Mouse (Mus musculus) liver, embryonic 12.5 days (tissue): ENCODE measurements around the gene Ppil4. TPM values are rescaled to one million over a fixed set of nuclear protein-coding genes. Genes with fewer than 3 reads are reported as not detected.
"Not testable (repeated sequence)": the region's sequence is repeated elsewhere in the genome, so short reads cannot be mapped to it uniquely, and the experiment has no call there.

ENCODE experiments used
- ATAC-seq: fragments of 200-750 bp; cut with Nextera tagmentation; 2 replicates; pipeline ENCODE4 v1.8.0; 2017; ENCODE audit warnings: moderate number of reproducible peaks, mild to moderate bottlenecking, moderate library complexity
- H3K27ac ChIP-seq: fragments of 300-500 bp; sonication (generic); 2 replicates; pipeline ENCODE4 v1.5.1; 2016; ENCODE audit warnings: mild to moderate bottlenecking
- H3K27me3 ChIP-seq: fragments of 300-500 bp; sonication (generic); replicated peaks from 2 replicates; pipeline ENCODE4 v1.6.1; 2016; ENCODE audit warnings: mild to moderate bottlenecking, moderate library complexity
- H3K36me3 ChIP-seq: fragments of 300-500 bp; sonication (generic); 2 replicates; pipeline ENCODE4 v1.6.1; 2016; ENCODE audit warnings: mild to moderate bottlenecking, moderate library complexity
- H3K4me1 ChIP-seq: fragments of 300-500 bp; sonication (generic); 2 replicates; pipeline ENCODE4 v1.6.1; 2016
- H3K4me2 ChIP-seq: fragments of 300-500 bp; sonication (generic); 2 replicates; pipeline ENCODE4 v1.6.1; 2016; ENCODE audit warnings: mild to moderate bottlenecking, moderate library complexity
- H3K4me3 ChIP-seq: fragments of 300-500 bp; sonication (generic); 2 replicates; pipeline ENCODE4 v1.5.1; 2016; ENCODE audit warnings: mild to moderate bottlenecking, moderate library complexity
- H3K9ac ChIP-seq: fragments of 300-500 bp; sonication (generic); 2 replicates; pipeline ENCODE4 v1.6.1; 2016; ENCODE audit warnings: mild to moderate bottlenecking, moderate library complexity
- H3K9me3 ChIP-seq: fragments of 300-500 bp; sonication (generic); replicated peaks from 2 replicates; pipeline ENCODE4 v1.6.1; 2016; ENCODE audit warnings: mild to moderate bottlenecking, moderate library complexity
- WGBS: fragments of 180-500 bp; shearing (Covaris S2); methylation state at CpG from one replicate; pipeline ENCODE4 v1.1.7; 2016; ENCODE audit not compliant: insufficient replicate concordance; 5-methylcytosine and 5-hydroxymethylcytosine counted together
- polyA plus RNA-seq: library from polyadenylated mRNA; unstranded; fragments of >200 nt; fragmentation: Nextera tagmentation; extraction: Ambion mirVana; gene quantifications from 2 replicates; pipeline ENCODE4 v1.2.1, GENCODE M21; 2016

The Ppil4 gene
- 34.6 and 35.1 TPM in 2 replicates for polyA plus RNA-seq

DNA sequence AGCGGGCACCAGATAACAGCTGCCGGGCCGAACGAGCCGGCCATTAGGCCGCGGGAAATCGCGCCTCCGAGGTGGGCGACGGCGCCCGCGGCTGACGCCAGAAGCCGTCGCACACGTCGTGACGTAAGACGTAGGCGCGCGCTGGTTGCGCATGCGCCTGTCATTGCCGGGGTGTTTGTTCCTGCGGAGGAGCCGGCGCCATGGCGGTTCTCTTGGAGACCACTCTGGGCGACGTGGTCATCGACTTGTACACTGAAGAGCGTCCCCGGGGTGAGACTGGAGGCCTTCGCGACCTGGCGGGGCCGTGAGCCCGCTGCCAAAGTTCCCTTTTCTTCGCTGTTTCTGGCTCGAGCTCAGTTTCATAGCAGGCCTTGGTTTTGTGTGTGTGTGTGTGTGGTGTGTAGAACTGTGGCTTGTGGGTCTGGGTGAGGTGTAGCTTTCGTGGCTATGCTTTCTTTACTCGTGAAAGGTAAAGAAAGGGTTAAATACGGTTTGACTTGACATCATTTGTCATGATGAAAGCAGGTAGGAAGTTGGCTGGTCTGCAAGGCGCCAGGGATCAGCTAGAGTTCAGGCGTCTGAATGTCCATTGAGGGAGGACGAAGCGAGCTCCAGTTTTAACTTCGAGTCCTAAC is at the start of gene Ppil4, which contains the start of gene Ginm1:
TSS of gene Ppil4 (plus strand) at position 141 of the 635 bp plus-strand sequence.
TSS of gene Ginm1 (minus strand) at position 74 of the 635 bp plus-strand sequence.
- Histone ChIP-seq H3K27ac (peak within 1 kb of the TSS; percentile 79), H3K36me3 (peaks cover 50% of the 10 kb centered on the region), H3K9ac (peak within 1 kb of the TSS; percentile 90), H3K9me3 (no peaks in the 10 kb centered on the region), H3K4me1 (peaks cover 31% of the 10 kb centered on the region), H3K27me3 (no peaks in the 10 kb centered on the region), H3K4me2 (peak within 1 kb of the TSS; percentile 89), H3K4me3 (peak within 1 kb of the TSS; percentile 97)
- peak; percentile 92 for ATAC-seq
- under 1% methylated on average over 52 of the region's 52 CpGs for WGBS

DNA sequence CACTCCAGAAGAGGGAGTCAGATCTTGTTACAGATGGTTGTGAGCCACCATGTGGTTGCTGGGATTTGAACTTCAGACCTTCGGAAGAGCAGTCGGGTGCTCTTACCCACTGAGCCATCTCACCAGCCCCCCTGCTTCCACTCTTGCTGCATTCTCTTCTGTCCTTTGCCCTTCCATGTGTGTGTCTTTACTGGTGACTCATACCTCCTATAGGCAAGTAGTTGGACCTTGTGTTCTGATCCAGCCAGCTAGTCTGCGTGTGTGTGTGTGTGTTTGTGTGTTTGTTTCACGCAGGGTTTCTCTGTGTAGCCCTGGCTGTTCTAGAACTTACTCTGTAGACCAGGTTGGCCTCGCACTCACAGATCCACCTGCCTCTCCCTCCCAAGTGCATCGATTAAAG is 47.2 kb upstream of the Ppil4 start:
- WGBS = 86% methylated on average over 6 of the region's 6 CpGs
- ATAC-seq = not testable (repeated sequence)

DNA sequence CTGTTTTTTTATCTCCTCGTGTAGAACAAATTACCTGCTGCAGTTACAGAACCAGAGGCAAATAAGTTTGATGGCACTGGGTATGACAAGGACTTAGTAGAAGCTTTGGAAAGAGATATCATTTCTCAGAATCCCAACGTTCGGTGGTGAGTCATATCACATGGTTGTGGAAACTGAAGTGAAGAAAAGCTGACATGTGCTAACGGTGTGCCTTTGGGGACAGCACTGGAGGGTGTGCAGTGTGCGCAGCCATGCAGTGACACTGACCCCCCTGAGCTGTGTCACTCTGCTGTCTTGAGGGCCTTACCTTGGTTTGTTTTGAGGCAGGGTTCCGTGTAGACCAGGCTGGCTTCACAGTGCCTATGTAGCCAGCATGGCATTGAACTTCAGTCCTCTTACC is 43.9 kb upstream of the Ppil4 start:
- WGBS = 60% methylated on average over 6 of the region's 6 CpGs
- no peak for ATAC-seq
- Histone ChIP-seq H3K36me3 (peaks cover 70% of the 10 kb centered on the region), H3K27ac (no peak overlapping the region), H3K9me3 (no peaks in the 10 kb centered on the region), H3K4me1 (peaks cover 4% of the 10 kb centered on the region; the same call in 1 of the 2 replicates), H3K9ac (no peak overlapping the region), H3K4me2 (no peak overlapping the region), H3K27me3 (no peaks in the 10 kb centered on the region), H3K4me3 (no peak overlapping the region)

More for the DNA sequence above, 47.2 kb upstream of the Ppil4 start:
- H3K9me3 ChIP-seq, H3K27ac ChIP-seq, H3K9ac ChIP-seq, H3K4me3 ChIP-seq, H3K4me2 ChIP-seq, H3K4me1 ChIP-seq, H3K27me3 ChIP-seq: not testable (repeated sequence)
- H3K36me3 ChIP-seq = peaks cover 74% of the 10 kb centered on the region

DNA sequence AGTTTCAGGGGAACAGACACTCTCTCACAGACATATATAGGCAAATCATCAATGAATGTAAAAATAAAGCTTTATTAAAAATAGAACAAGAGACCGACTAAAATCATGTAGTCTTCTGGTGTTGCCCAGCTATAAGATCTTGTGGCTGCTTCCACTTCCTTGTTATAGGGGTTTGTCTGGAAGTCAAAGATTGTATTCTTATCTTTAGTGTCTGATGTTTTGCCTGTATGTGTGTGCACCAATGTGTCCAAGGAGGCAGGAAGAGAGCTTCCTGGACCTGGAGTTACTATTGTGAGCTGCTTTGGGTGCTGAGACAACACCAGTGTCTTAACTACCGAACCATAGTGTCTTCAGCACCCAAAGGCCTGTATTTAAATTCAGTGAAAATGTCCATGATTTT is 35.1 kb upstream of the Ppil4 start:
- H3K4me2 ChIP-seq = no peak overlapping the region
- WGBS = 37% methylated on average over 2 of the region's 2 CpGs
- H3K27me3 ChIP-seq = no peaks in the 10 kb centered on the region
- no peak overlapping the region for H3K4me3 ChIP-seq
- H3K9me3 ChIP-seq = no peaks in the 10 kb centered on the region
- peaks cover 15% of the 10 kb centered on the region for H3K4me1 ChIP-seq
- H3K9ac ChIP-seq = 0 out of 2 replicates have a peak overlapping the region, but pooled peaks have one; percentile 27
- 0 out of 2 replicates have a peak overlapping the region, but pooled peaks have one; percentile 25 for H3K27ac ChIP-seq
- peaks cover 81% of the 10 kb centered on the region for H3K36me3 ChIP-seq
- ATAC-seq = peak; percentile 49; the same call in 1 of the 2 replicates

DNA sequence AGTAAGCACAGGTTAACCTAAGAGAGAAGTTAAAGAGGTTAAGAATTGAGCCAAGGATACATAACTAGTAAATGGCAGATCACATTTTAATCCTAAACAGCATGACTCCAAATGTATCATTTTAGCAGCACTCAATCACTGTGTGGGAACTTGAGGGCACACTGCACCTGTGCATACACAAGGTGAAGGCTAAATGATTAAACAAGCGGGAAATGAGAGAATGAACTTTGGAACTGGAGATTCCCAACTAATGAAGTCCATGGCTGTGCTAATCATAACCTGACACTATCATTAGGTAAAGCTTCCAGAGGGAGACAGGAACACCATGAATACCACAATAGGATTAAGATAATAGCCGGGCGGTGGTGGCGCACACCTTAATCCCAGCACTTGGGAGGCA is 20.3 kb upstream of the Ppil4 start:
- no peak for ATAC-seq
- Histone ChIP-seq H3K4me2 (no peak overlapping the region), H3K9me3 (no peaks in the 10 kb centered on the region), H3K4me1 (no peaks in the 10 kb centered on the region), H3K36me3 (peaks cover 84% of the 10 kb centered on the region), H3K9ac (no peak overlapping the region), H3K4me3 (no peak overlapping the region), H3K27me3 (no peaks in the 10 kb centered on the region), H3K27ac (no peak overlapping the region)
- 87% methylated on average over 4 of the region's 4 CpGs for WGBS

DNA sequence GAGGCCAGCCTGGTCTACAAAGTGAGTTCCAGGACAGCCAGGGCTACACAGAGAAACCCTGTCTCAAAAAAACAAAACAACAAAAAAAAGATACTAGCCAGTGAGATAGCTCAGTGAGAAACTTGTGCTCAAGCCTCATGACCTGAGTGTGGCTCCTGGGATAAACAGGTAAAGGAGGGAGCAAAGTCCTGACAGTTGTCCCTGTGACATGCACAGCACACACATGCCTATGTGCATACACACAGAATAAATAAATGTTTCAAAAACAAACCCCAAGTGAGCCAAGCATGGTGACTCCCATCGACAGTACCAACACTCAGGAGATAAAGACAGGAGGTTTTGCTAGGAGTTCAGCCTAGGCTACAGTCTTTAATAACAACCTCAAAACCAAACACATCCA is 19.9 kb upstream of the Ppil4 start:
- H3K4me1 ChIP-seq = no peaks in the 10 kb centered on the region
- H3K27ac ChIP-seq = no peak overlapping the region
- H3K27me3 ChIP-seq = no peaks in the 10 kb centered on the region
- peaks cover 81% of the 10 kb centered on the region for H3K36me3 ChIP-seq
- no peak overlapping the region for H3K9ac ChIP-seq
- no peak for ATAC-seq
- no peak overlapping the region for H3K4me2 ChIP-seq
- no peaks in the 10 kb centered on the region for H3K9me3 ChIP-seq
- no peak overlapping the region for H3K4me3 ChIP-seq
- WGBS = 79% methylated on average over 1 of the region's 1 CpGs

DNA sequence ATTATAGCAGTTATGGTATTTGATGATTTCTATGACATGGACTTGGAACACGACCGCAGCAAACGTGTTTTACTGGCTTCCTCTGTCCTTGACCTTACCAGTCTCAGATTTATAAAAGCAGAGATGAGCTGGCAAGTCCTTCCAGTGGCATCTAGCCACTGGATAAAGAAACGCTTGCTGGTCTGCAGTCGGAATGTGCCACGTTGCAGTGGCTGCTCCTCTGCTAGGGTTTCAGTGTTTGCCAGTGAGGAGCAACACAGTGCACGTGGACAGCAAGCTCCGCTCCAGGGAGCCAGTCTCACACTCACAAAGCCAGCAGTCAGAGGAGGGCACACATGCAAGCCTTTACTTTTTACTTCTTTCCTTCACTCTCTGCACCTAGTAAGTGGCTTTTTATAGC is 17.3 kb upstream of the Ppil4 start:
- Histone ChIP-seq H3K9me3 (no peaks in the 10 kb centered on the region), H3K27ac (no peak overlapping the region), H3K4me3 (no peak overlapping the region), H3K27me3 (no peaks in the 10 kb centered on the region), H3K9ac (no peak overlapping the region), H3K4me1 (peaks cover 8% of the 10 kb centered on the region), H3K4me2 (no peak overlapping the region), H3K36me3 (peaks cover 62% of the 10 kb centered on the region)
- WGBS = 84% methylated on average over 8 of the region's 8 CpGs
- no peak for ATAC-seq

DNA sequence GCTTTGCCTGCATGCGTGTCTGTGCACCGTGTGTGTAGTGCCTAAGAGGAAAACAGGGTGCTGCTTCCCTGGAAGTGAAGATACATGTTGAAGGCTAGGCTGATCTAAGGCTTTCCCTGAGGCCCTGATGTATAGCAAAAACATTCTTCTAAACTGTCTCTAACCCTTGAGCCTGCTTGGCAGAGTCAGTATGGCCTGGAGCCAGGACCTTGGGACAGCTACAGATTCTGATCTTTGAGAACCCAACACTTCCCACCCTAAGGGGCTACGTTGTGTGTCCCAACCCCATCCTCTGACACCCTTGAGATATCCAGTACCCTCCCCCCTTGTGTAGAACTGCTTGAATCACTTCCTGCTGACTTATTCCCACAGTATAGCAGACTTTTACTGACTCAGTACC is 14.3 kb upstream of the Ppil4 start:
- ATAC-seq = no peak
- Histone ChIP-seq H3K27me3 (no peaks in the 10 kb centered on the region), H3K36me3 (peaks cover 32% of the 10 kb centered on the region), H3K4me1 (peaks cover 15% of the 10 kb centered on the region), H3K9ac (no peak overlapping the region), H3K4me2 (no peak overlapping the region), H3K27ac (no peak overlapping the region), H3K9me3 (no peaks in the 10 kb centered on the region), H3K4me3 (no peak overlapping the region)
- 87% methylated on average over 3 of the region's 3 CpGs for WGBS

DNA sequence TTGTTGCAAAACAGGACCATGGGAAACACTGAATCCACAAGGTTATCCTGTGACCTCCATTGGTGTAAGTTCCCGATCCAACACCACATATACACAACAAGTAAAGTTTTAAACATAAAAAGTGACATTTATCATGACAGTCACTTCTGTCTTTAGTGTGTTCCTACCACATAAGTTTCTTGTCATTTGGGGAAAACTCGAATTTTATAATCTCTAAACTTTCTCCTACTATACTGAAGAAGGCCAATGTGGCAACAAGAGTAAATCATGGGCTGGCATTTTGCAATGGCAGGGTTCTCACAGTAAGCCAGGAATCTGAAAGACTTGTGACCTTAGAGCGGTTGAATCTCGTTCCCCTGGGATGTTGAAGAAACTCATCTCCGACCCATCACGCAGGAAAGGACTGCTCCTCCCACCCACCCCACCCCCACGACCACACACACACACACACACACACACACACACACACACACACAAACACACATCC is 12.9 kb upstream of the Ppil4 start:
- Histone ChIP-seq H3K4me3 (peak overlapping the region; percentile 98), H3K27ac (peak overlapping the region; percentile 76; the same call in 1 of the 2 replicates), H3K27me3 (no peaks in the 10 kb centered on the region)

DNA sequence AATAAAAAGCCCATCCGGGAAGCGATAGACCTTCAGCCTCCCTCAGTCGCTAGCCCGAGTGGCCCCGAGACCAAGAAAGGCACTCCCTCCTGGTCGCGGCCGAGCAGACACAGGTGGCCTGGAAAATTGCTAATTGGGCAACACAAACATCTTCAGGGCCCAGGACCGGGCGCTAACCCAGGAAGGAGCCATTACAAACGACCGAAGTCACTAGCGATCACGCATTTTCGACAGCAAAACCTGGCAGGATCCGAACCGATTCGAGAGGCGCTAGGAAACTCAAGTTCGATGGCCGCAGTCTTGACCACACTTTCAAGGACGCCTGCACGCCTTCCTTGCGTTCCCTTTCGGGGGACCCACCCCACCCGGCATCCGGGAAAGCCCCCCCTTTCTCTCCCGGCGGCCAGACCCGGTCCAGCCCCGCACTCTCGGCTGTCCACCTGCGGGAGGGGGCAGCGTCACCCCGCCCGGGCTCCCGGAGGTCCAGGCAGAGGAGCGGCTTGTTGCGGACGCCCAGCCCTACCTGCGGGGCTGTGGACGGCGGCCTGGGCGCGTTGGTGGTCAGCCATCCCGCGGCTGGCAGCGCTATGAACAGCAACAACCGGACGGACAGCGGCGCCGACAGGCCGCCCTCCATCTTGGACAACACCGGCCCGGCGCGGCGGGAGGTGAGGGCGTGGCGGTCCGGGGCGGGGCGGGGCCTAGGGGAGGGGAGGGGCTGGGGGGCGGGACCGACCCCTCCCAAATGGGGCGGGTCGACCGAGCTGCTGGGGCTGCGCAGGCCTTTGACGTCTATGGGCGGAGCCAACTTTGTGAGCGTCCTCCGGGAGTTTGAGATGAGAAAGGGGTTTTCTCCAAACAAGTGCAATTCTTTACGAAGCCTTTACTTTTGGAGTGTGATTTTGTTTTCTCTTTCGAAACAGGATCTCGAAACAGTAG is 12.2 kb upstream of the Ppil4 start:
- WGBS = under 1% methylated on average over 54 of the region's 77 CpGs
- peak overlapping the region; percentile 98 for H3K4me3 ChIP-seq

More for the DNA sequence above, 12.9 kb upstream of the Ppil4 start:
- H3K4me2 ChIP-seq = peak overlapping the region; percentile 85
- H3K4me1 ChIP-seq = peaks cover 15% of the 10 kb centered on the region
- peaks cover 21% of the 10 kb centered on the region for H3K36me3 ChIP-seq
- peak overlapping the region; percentile 95 for H3K9ac ChIP-seq
- no peaks in the 10 kb centered on the region for H3K9me3 ChIP-seq
- ATAC-seq = no peak
- WGBS = 18% methylated on average over 7 of the region's 7 CpGs

DNA sequence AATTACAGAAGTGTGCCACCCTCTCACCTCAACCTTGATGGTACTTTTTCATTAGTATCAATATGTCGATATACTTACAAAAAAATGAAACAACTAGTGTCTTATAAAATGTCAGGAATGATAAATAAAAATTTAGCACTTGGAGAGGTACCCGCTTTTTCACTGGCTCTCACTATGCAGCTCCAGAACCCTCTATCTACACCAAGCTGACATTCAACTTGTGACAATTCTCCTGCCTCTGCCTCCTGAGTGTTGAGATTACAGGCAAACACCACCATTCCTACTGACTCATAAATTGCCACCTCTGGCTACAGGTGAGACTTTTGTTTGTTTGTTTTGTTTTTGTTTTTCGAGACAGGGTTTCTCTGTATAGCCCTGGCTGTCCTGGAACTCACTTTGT is 11.5 kb upstream of the Ppil4 start:
- ATAC-seq = peak; percentile 34
- H3K27ac ChIP-seq = peak overlapping the region; percentile 37
- no peaks in the 10 kb centered on the region for H3K27me3 ChIP-seq
- H3K4me1 ChIP-seq = peaks cover 15% of the 10 kb centered on the region
- peak overlapping the region; percentile 45 for H3K9ac ChIP-seq
- no peaks in the 10 kb centered on the region for H3K9me3 ChIP-seq
- peak overlapping the region; percentile 85 for H3K4me2 ChIP-seq
- peaks cover 12% of the 10 kb centered on the region for H3K36me3 ChIP-seq
- 48% methylated on average over 3 of the region's 3 CpGs for WGBS
- H3K4me3 ChIP-seq = peak overlapping the region; percentile 98

More for the DNA sequence above, 12.2 kb upstream of the Ppil4 start:
- H3K9ac ChIP-seq = peak overlapping the region; percentile 95
- H3K27ac ChIP-seq = peak overlapping the region; percentile 76
- H3K36me3 ChIP-seq = peaks cover 15% of the 10 kb centered on the region
- H3K9me3 ChIP-seq = no peaks in the 10 kb centered on the region
- peaks cover 15% of the 10 kb centered on the region for H3K4me1 ChIP-seq
- peak overlapping the region; percentile 85 for H3K4me2 ChIP-seq
- H3K27me3 ChIP-seq = no peaks in the 10 kb centered on the region
- ATAC-seq = peak; percentile 91

DNA sequence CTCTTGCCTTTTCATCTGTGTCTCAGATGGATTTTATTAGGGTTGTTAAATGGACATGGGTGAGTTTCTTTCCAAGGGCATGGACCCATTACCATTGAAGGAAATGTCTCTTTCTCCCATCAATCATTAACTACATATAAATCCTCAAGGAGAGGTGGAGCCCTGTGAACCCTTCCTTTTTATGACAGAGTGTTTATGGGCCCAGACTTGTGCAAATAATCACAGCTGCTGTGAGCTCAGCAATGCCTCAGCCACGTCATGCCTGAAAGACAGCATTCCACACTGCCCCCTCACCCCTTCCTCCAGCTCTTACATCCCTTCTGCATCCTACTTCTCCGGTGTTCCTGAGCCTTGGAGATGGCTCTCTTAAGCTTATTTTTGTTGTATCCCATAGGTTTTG is 5.4 kb upstream of the Ppil4 start:
- 59% methylated on average over 2 of the region's 2 CpGs for WGBS
- H3K27ac ChIP-seq = no peak overlapping the region
- peaks cover 18% of the 10 kb centered on the region for H3K36me3 ChIP-seq
- no peak for ATAC-seq
- H3K4me3 ChIP-seq = no peak overlapping the region
- no peaks in the 10 kb centered on the region for H3K27me3 ChIP-seq
- H3K9ac ChIP-seq = no peak overlapping the region
- H3K9me3 ChIP-seq = no peaks in the 10 kb centered on the region
- no peak overlapping the region for H3K4me2 ChIP-seq
- peaks cover 14% of the 10 kb centered on the region for H3K4me1 ChIP-seq
